Mouse (Mus musculus) intestine, postnatal 0 days (tissue): ENCODE data around the gene Gcdh. TPM values are rescaled to one million over a fixed set of nuclear protein-coding genes. Genes with fewer than 3 reads are reported as not detected.

Experiments
- ATAC-seq: fragments of 200-750 bp; cut with Nextera tagmentation; 2 replicates; pipeline ENCODE4 v1.8.0; 2017; ENCODE audit warnings: mild to moderate bottlenecking, moderate TSS enrichment, moderate library complexity
- H3K27ac ChIP-seq: fragments of 300-500 bp; sonication (generic); 2 replicates; pipeline ENCODE4 v1.5.1; 2014; ENCODE audit warnings: mild to moderate bottlenecking, low read depth, low read length, moderate library complexity
- H3K27me3 ChIP-seq: fragments of 300-500 bp; sonication (generic); replicated peaks from 2 replicates; pipeline ENCODE4 v1.6.1; 2014; ENCODE audit warnings: low read length, mixed read lengths; ENCODE audit not compliant: control insufficient read depth, insufficient read depth
- H3K36me3 ChIP-seq: fragments of 300-500 bp; sonication (generic); 2 replicates; pipeline ENCODE4 v1.6.1; 2014; ENCODE audit warnings: mild to moderate bottlenecking, moderate library complexity; ENCODE audit not compliant: control insufficient read depth, insufficient read depth
- H3K4me1 ChIP-seq: fragments of 300-500 bp; sonication (generic); replicated peaks from 2 replicates; pipeline ENCODE4 v1.6.1; 2014; ENCODE audit warnings: antibody characterized with exemption, low read length, mixed read lengths; ENCODE audit not compliant: control insufficient read depth, insufficient read depth
- H3K4me2 ChIP-seq: fragments of 300-500 bp; sonication (generic); replicated peaks from 2 replicates; pipeline ENCODE4 v1.6.1; 2014; ENCODE audit warnings: low read depth, mild to moderate bottlenecking, moderate library complexity
- H3K4me3 ChIP-seq: fragments of 300-500 bp; sonication (generic); 2 replicates; pipeline ENCODE4 v1.5.1; 2014; ENCODE audit warnings: low read depth, low read length
- H3K9ac ChIP-seq: fragments of 300-500 bp; sonication (generic); 2 replicates; pipeline ENCODE4 v1.6.1; 2014; ENCODE audit warnings: mild to moderate bottlenecking, low read depth, low read length
- H3K9me3 ChIP-seq: fragments of 300-500 bp; sonication (generic); 2 replicates; pipeline ENCODE4 v1.6.1; 2016; ENCODE audit warnings: mixed run types; ENCODE audit not compliant: control insufficient read depth
- CTCF ChIP-seq: sonication (generic); IDR thresholded peaks from 2 replicates; pipeline ENCODE4 v1.5.1; 2016; ENCODE audit warnings: low read depth, mild to moderate bottlenecking, control low read depth, antibody characterized with exemption, moderate library complexity
- WGBS: fragments of 180-500 bp; shearing (Covaris S2); extraction: QIAGEN DNeasy Blood & Tissue Kit; methylation state at CpG from one replicate; pipeline ENCODE4 v1.1.7; 2014; 5-methylcytosine and 5-hydroxymethylcytosine counted together
- polyA plus RNA-seq: library from polyadenylated mRNA; unstranded; fragments of >200 nt; fragmentation: Nextera tagmentation; extraction: Ambion mirVana; gene quantifications from 2 replicates; pipeline ENCODE4 v1.2.1, GENCODE M21; 2015

Gcdh gene
- polyA plus RNA-seq, 1 experiment from 2014 or later: 15.5 TPM

- no peak for ATAC-seq
- TF ChIP-seq CTCF: no peak
- no peak overlapping the region for H3K27ac ChIP-seq
- WGBS: under 1% methylated on average over 15 of the region's 15 CpGs
- no peaks in the 10 kb centered on the region for H3K4me1 ChIP-seq
- H3K36me3 ChIP-seq: no peaks in the 10 kb centered on the region
- H3K4me2 ChIP-seq: no peak overlapping the region
- no peak overlapping the region for H3K9ac ChIP-seq
- H3K27me3 ChIP-seq: peaks cover 71% of the 10 kb centered on the region
- no peak overlapping the region for H3K4me3 ChIP-seq
- H3K9me3 ChIP-seq: no peaks in the 10 kb centered on the region
Measured at GRCm38 (mm10) chr8:84934860-84935259, 41.1 kb upstream of the Gcdh start.

GRCm38 (mm10) chr8:84933767-84934559 is 40.2 kb upstream of the Gcdh start:
- H3K4me3 ChIP-seq: no peak overlapping the region
- no peak overlapping the region for H3K4me2 ChIP-seq
- H3K9me3 ChIP-seq: no peaks in the 10 kb centered on the region
- no peaks in the 10 kb centered on the region for H3K4me1 ChIP-seq
- WGBS: 76% methylated on average over 16 of the region's 16 CpGs
- no peak for TF ChIP-seq CTCF
- peaks cover 74% of the 10 kb centered on the region for H3K27me3 ChIP-seq
- no peaks in the 10 kb centered on the region for H3K36me3 ChIP-seq
- H3K27ac ChIP-seq: no peak overlapping the region
- H3K9ac ChIP-seq: no peak overlapping the region
- ATAC-seq: no peak

- Histone ChIP-seq H3K9me3 (no peaks in the 10 kb centered on the region), H3K4me2 (no peak overlapping the region), H3K4me1 (no peaks in the 10 kb centered on the region), H3K27me3 (peaks cover 58% of the 10 kb centered on the region), H3K27ac (no peak overlapping the region), H3K9ac (no peak overlapping the region), H3K36me3 (no peaks in the 10 kb centered on the region), H3K4me3 (no peak overlapping the region)
- WGBS: 85% methylated on average over 13 of the region's 13 CpGs
- no peak for TF ChIP-seq CTCF
- ATAC-seq: no peak
Measured at GRCm38 (mm10) chr8:84930582-84930981, 36.9 kb upstream of the Gcdh start.

- Histone ChIP-seq H3K9me3 (no peaks in the 10 kb centered on the region), H3K36me3 (no peaks in the 10 kb centered on the region), H3K4me2 (peak overlapping the region; percentile 57), H3K4me1 (no peaks in the 10 kb centered on the region), H3K4me3 (peak overlapping the region; percentile 24), H3K27me3 (peaks cover 40% of the 10 kb centered on the region), H3K27ac (no peak overlapping the region), H3K9ac (no peak overlapping the region)
- TF ChIP-seq CTCF: peak; percentile 82
- 0 out of 2 replicates have a peak, but pooled peaks have one; percentile 13 for ATAC-seq
- WGBS: 5% methylated on average over 44 of the region's 52 CpGs
Measured at GRCm38 (mm10) chr8:84928456-84929306, 35.0 kb upstream of the Gcdh start.

GRCm38 (mm10) chr8:84927513-84927912 is 33.8 kb upstream of the Gcdh start:
- no peak for ATAC-seq
- H3K9me3 ChIP-seq: no peaks in the 10 kb centered on the region
- H3K4me2 ChIP-seq: no peak overlapping the region
- no peak overlapping the region for H3K27ac ChIP-seq
- no peaks in the 10 kb centered on the region for H3K36me3 ChIP-seq
- H3K4me1 ChIP-seq: no peaks in the 10 kb centered on the region
- TF ChIP-seq CTCF: no peak
- no peak overlapping the region for H3K9ac ChIP-seq
- peaks cover 37% of the 10 kb centered on the region for H3K27me3 ChIP-seq
- H3K4me3 ChIP-seq: no peak overlapping the region
- WGBS: 88% methylated on average over 1 of the region's 1 CpGs

- no peak for ATAC-seq
- H3K27ac ChIP-seq: no peak overlapping the region
- WGBS: 56% methylated on average over 7 of the region's 7 CpGs
- TF ChIP-seq CTCF: no peak
- no peaks in the 10 kb centered on the region for H3K36me3 ChIP-seq
- H3K27me3 ChIP-seq: peaks cover 28% of the 10 kb centered on the region
- no peaks in the 10 kb centered on the region for H3K9me3 ChIP-seq
- no peak overlapping the region for H3K4me3 ChIP-seq
- H3K4me2 ChIP-seq: no peak overlapping the region
- no peaks in the 10 kb centered on the region for H3K4me1 ChIP-seq
- H3K9ac ChIP-seq: no peak overlapping the region
Measured at GRCm38 (mm10) chr8:84925557-84925956, 31.8 kb upstream of the Gcdh start.
